Mouse (Mus musculus): ENCODE measurements around the gene Secisbp2l. TPM values are rescaled to one million over a fixed set of nuclear protein-coding genes. Genes with fewer than 3 reads are reported as not detected.
A peak's percentile ranks its signal among the peaks of the same experiment; 100 is the strongest.

Secisbp2l gene
- polyA plus RNA-seq, 1 experiment from 2014 or later, result 32.2 TPM

GRCm38 (mm10) chr2:125788785-125789184 is 6.1 kb upstream of the Secisbp2l start:
- Histone ChIP-seq H3K36me3 (ENCODE audit: control insufficient read depth, insufficient read depth) (no peaks in the 10 kb centered on the region), H3K27me3 (replicated peaks; ENCODE audit: control insufficient read depth, insufficient read depth, low read length) (no peaks in the 10 kb centered on the region), H3K27ac (ENCODE audit: low read length) (no peak overlapping the region), H3K9ac (replicated peaks; ENCODE audit: low read depth, low read length) (no peak overlapping the region), H3K4me2 (ENCODE audit: low read length) (no peak overlapping the region), H3K4me3 (replicated peaks; ENCODE audit: low read length) (no peak overlapping the region), H3K9me3 (ENCODE audit: control insufficient read depth, low read length) (no peaks in the 10 kb centered on the region), H3K4me1 (replicated peaks; ENCODE audit: control insufficient read depth, insufficient read depth, low read length) (no peaks in the 10 kb centered on the region)
- ATAC-seq, result no peak
- 89% methylated on average over 3 of the region's 3 CpGs for WGBS

- Histone ChIP-seq H3K4me1 (replicated peaks; ENCODE audit: control insufficient read depth, insufficient read depth, low read length) (peaks cover under 1% of the 10 kb centered on the region), H3K4me2 (ENCODE audit: low read length) (no peak overlapping the region), H3K9ac (replicated peaks; ENCODE audit: low read depth, low read length) (no peak overlapping the region), H3K27me3 (replicated peaks; ENCODE audit: control insufficient read depth, insufficient read depth, low read length) (no peaks in the 10 kb centered on the region), H3K4me3 (replicated peaks; ENCODE audit: low read length) (no peak overlapping the region), H3K36me3 (ENCODE audit: control insufficient read depth, insufficient read depth) (no peaks in the 10 kb centered on the region), H3K9me3 (ENCODE audit: control insufficient read depth, low read length) (no peaks in the 10 kb centered on the region), H3K27ac (ENCODE audit: low read length) (no peak overlapping the region)
- no peak for ATAC-seq
Observed at GRCm38 (mm10) chr2:125788351-125788750, 5.7 kb upstream of the Secisbp2l start.

GRCm38 (mm10) chr2:125785021-125785420 is 2.4 kb upstream of the Secisbp2l start:
- H3K4me1 ChIP-seq (replicated peaks; ENCODE audit: control insufficient read depth, insufficient read depth, low read length), result peaks cover 15% of the 10 kb centered on the region
- no peak for ATAC-seq
- no peak overlapping the region for H3K4me2 ChIP-seq (ENCODE audit: low read length)
- no peaks in the 10 kb centered on the region for H3K36me3 ChIP-seq (ENCODE audit: control insufficient read depth, insufficient read depth)
- H3K9ac ChIP-seq (replicated peaks; ENCODE audit: low read depth, low read length), result no peak overlapping the region
- no peak overlapping the region for H3K4me3 ChIP-seq (replicated peaks; ENCODE audit: low read length)
- no peak overlapping the region for H3K27ac ChIP-seq (ENCODE audit: low read length)
- 72% methylated on average over 4 of the region's 4 CpGs for WGBS
- no peaks in the 10 kb centered on the region for H3K9me3 ChIP-seq (ENCODE audit: control insufficient read depth, low read length)
- H3K27me3 ChIP-seq (replicated peaks; ENCODE audit: control insufficient read depth, insufficient read depth, low read length), result no peaks in the 10 kb centered on the region

GRCm38 (mm10) chr2:125784392-125784791 is 1.7 kb upstream of the Secisbp2l start:
- 73% methylated on average over 4 of the region's 4 CpGs for WGBS
- H3K9me3 ChIP-seq (ENCODE audit: control insufficient read depth, low read length), result no peaks in the 10 kb centered on the region
- no peak overlapping the region for H3K9ac ChIP-seq (replicated peaks; ENCODE audit: low read depth, low read length)
- H3K4me3 ChIP-seq (replicated peaks; ENCODE audit: low read length), result no peak overlapping the region
- H3K27ac ChIP-seq (ENCODE audit: low read length), result no peak overlapping the region
- ATAC-seq, result no peak
- H3K36me3 ChIP-seq (ENCODE audit: control insufficient read depth, insufficient read depth), result no peaks in the 10 kb centered on the region
- H3K27me3 ChIP-seq (replicated peaks; ENCODE audit: control insufficient read depth, insufficient read depth, low read length), result no peaks in the 10 kb centered on the region
- H3K4me2 ChIP-seq (ENCODE audit: low read length), result no peak overlapping the region
- H3K4me1 ChIP-seq (replicated peaks; ENCODE audit: control insufficient read depth, insufficient read depth, low read length), result peaks cover 15% of the 10 kb centered on the region

GRCm38 (mm10) chr2:125783868-125784267 is 1.2 kb upstream of the Secisbp2l start:
- H3K27ac ChIP-seq (ENCODE audit: low read length), result no peak overlapping the region
- no peak for ATAC-seq
- 64% methylated on average over 4 of the region's 4 CpGs for WGBS
- H3K4me3 ChIP-seq (replicated peaks; ENCODE audit: low read length), result no peak overlapping the region
- H3K9ac ChIP-seq (replicated peaks; ENCODE audit: low read depth, low read length), result no peak overlapping the region
- H3K27me3 ChIP-seq (replicated peaks; ENCODE audit: control insufficient read depth, insufficient read depth, low read length), result no peaks in the 10 kb centered on the region
- no peaks in the 10 kb centered on the region for H3K9me3 ChIP-seq (ENCODE audit: control insufficient read depth, low read length)
- H3K4me2 ChIP-seq (ENCODE audit: low read length), result no peak overlapping the region
- no peaks in the 10 kb centered on the region for H3K36me3 ChIP-seq (ENCODE audit: control insufficient read depth, insufficient read depth)
- peaks cover 15% of the 10 kb centered on the region for H3K4me1 ChIP-seq (replicated peaks; ENCODE audit: control insufficient read depth, insufficient read depth, low read length)

GRCm38 (mm10) chr2:125781978-125782718 is 522 bp downstream of the Secisbp2l start:
- WGBS, result 2% methylated on average over 44 of the region's 44 CpGs
- Histone ChIP-seq H3K4me2 (ENCODE audit: low read length) (peak overlapping the region; percentile 65), H3K36me3 (ENCODE audit: control insufficient read depth, insufficient read depth) (no peaks in the 10 kb centered on the region), H3K4me1 (replicated peaks; ENCODE audit: control insufficient read depth, insufficient read depth, low read length) (peaks cover 15% of the 10 kb centered on the region), H3K9ac (replicated peaks; ENCODE audit: low read depth, low read length) (peak overlapping the region; percentile 90), H3K4me3 (replicated peaks; ENCODE audit: low read length) (peak overlapping the region; percentile 81), H3K27me3 (replicated peaks; ENCODE audit: control insufficient read depth, insufficient read depth, low read length) (no peaks in the 10 kb centered on the region), H3K9me3 (ENCODE audit: control insufficient read depth, low read length) (no peaks in the 10 kb centered on the region), H3K27ac (ENCODE audit: low read length) (peak overlapping the region; percentile 60)
- peak; percentile 5; the same call in 1 of the 2 replicates for ATAC-seq

GRCm38 (mm10) chr2:125781006-125781405 is 1.7 kb downstream of the Secisbp2l start:
- Histone ChIP-seq H3K9me3 (ENCODE audit: control insufficient read depth, low read length) (no peaks in the 10 kb centered on the region), H3K4me1 (replicated peaks; ENCODE audit: control insufficient read depth, insufficient read depth, low read length) (peaks cover 15% of the 10 kb centered on the region), H3K27ac (ENCODE audit: low read length) (no peak overlapping the region), H3K4me2 (ENCODE audit: low read length) (peak overlapping the region; percentile 65; the same call in 1 of the 2 replicates), H3K9ac (replicated peaks; ENCODE audit: low read depth, low read length) (no peak overlapping the region), H3K4me3 (replicated peaks; ENCODE audit: low read length) (no peak overlapping the region), H3K36me3 (ENCODE audit: control insufficient read depth, insufficient read depth) (no peaks in the 10 kb centered on the region), H3K27me3 (replicated peaks; ENCODE audit: control insufficient read depth, insufficient read depth, low read length) (no peaks in the 10 kb centered on the region)
- ATAC-seq, result no peak
- 65% methylated on average over 2 of the region's 2 CpGs for WGBS

- Histone ChIP-seq H3K36me3 (ENCODE audit: control insufficient read depth, insufficient read depth) (peaks cover 3% of the 10 kb centered on the region; the same call in 1 of the 2 replicates), H3K4me1 (replicated peaks; ENCODE audit: control insufficient read depth, insufficient read depth, low read length) (peaks cover 14% of the 10 kb centered on the region), H3K9ac (replicated peaks; ENCODE audit: low read depth, low read length) (no peak overlapping the region), H3K4me2 (ENCODE audit: low read length) (no peak overlapping the region), H3K27me3 (replicated peaks; ENCODE audit: control insufficient read depth, insufficient read depth, low read length) (no peaks in the 10 kb centered on the region), H3K4me3 (replicated peaks; ENCODE audit: low read length) (no peak overlapping the region), H3K27ac (ENCODE audit: low read length) (no peak overlapping the region), H3K9me3 (ENCODE audit: control insufficient read depth, low read length) (no peaks in the 10 kb centered on the region)
- 89% methylated on average over 12 of the region's 12 CpGs for WGBS
- no peak for ATAC-seq
Observed at GRCm38 (mm10) chr2:125778380-125778779, 4.3 kb downstream of the Secisbp2l start.

- no peaks in the 10 kb centered on the region for H3K9me3 ChIP-seq (ENCODE audit: control insufficient read depth, low read length)
Observed at GRCm38 (mm10) chr2:125777018-125777417, 5.7 kb downstream of the Secisbp2l start.

More at GRCm38 (mm10) chr2:125777018-125777417, 5.7 kb downstream of the Secisbp2l start:
- Histone ChIP-seq H3K4me3 (replicated peaks; ENCODE audit: low read length) (no peak overlapping the region), H3K9ac (replicated peaks; ENCODE audit: low read depth, low read length) (no peak overlapping the region), H3K4me2 (ENCODE audit: low read length) (no peak overlapping the region), H3K27ac (ENCODE audit: low read length) (no peak overlapping the region), H3K36me3 (ENCODE audit: control insufficient read depth, insufficient read depth) (peaks cover 6% of the 10 kb centered on the region; the same call in 1 of the 2 replicates), H3K4me1 (replicated peaks; ENCODE audit: control insufficient read depth, insufficient read depth, low read length) (peaks cover 10% of the 10 kb centered on the region), H3K27me3 (replicated peaks; ENCODE audit: control insufficient read depth, insufficient read depth, low read length) (no peaks in the 10 kb centered on the region)
- 92% methylated on average over 3 of the region's 3 CpGs for WGBS
- ATAC-seq, result no peak

All from forebrain, embryonic 16.5 days (tissue).